Mouse (Mus musculus) heart, adult 2 months (tissue): ENCODE results near the gene Cdkn2a. TPM values are rescaled to one million over a fixed set of nuclear protein-coding genes. Genes with fewer than 3 reads are reported as not detected.

Experiments
- DNase-seq, 2 experiments: peaks; one replicate each; pipeline ENCODE4 v3.0.0; 2021
- H3K27ac ChIP-seq: fragments of 200-600 bp; 2 replicates; pipeline ENCODE4 v1.8.1; 2022
- H3K27me3 ChIP-seq: fragments of 200-500 bp; 2 replicates; pipeline ENCODE4 v1.6.1; 2012; ENCODE audit warnings: mild to moderate bottlenecking, low read length, inconsistent platforms, mixed read lengths; ENCODE audit not compliant: control insufficient read depth, insufficient read depth
- H3K36me3 ChIP-seq: fragments of 200-500 bp; 2 replicates; pipeline ENCODE4 v1.6.1; 2012; ENCODE audit warnings: low read length, inconsistent platforms; ENCODE audit not compliant: control insufficient read depth, insufficient read depth
- H3K4me1 ChIP-seq: fragments of 200-500 bp; 2 replicates; pipeline ENCODE4 v1.6.1; 2011; ENCODE audit warnings: low read length; ENCODE audit not compliant: control insufficient read depth, insufficient read depth
- H3K4me3 ChIP-seq: fragments of 200-600 bp; 2 replicates; pipeline ENCODE4 v1.8.1; 2022
- H3K79me2 ChIP-seq: fragments of 200-500 bp; replicated peaks from 2 replicates; pipeline ENCODE4 v1.6.1; 2012; ENCODE audit warnings: mild to moderate bottlenecking, inconsistent platforms, low read length, moderate library complexity, mixed read lengths; ENCODE audit not compliant: control insufficient read depth, insufficient read depth
- H3K9ac ChIP-seq: fragments of 200-500 bp; 2 replicates; pipeline ENCODE4 v1.6.1; 2012; ENCODE audit warnings: low read depth, mild to moderate bottlenecking, control low read depth, inconsistent platforms, low read length, mixed read lengths
- CTCF ChIP-seq: fragments of 200-600 bp; IDR thresholded peaks from 2 replicates; pipeline ENCODE4 v1.8.1; 2022; ENCODE audit warnings: antibody characterized with exemption, mild to moderate bottlenecking, moderate library complexity
- EP300 ChIP-seq: fragments of 200-500 bp; IDR thresholded peaks from 2 replicates; pipeline ENCODE4 v1.6.1; 2011; ENCODE audit warnings: low read depth, low read length, control low read depth; ENCODE audit not compliant: insufficient read depth
- POLR2A ChIP-seq: fragments of 200-500 bp; IDR thresholded peaks from 2 replicates; pipeline ENCODE4 v1.6.1; 2011; ENCODE audit warnings: mild to moderate bottlenecking, low read depth, low read length, control low read depth; ENCODE audit not compliant: insufficient read depth
- WGBS: fragments of 180-500 bp; shearing (Covaris S2); methylation state at CpG from one replicate; pipeline ENCODE4 v1.1.7; 2018; 5-methylcytosine and 5-hydroxymethylcytosine counted together
- intact Hi-C: fragments of 180-260 bp; cut with DNase I; formaldehyde crosslinking; loops from one replicate; pipeline ENCODE4 v1.15.1; 2025
- polyA plus RNA-seq: library from polyadenylated mRNA; depleted of rRNA; stranded (reverse); fragments of >200 nt; gene quantifications from 2 replicates; pipeline ENCODE4 v1.2.3, GENCODE M21; 2012
- total RNA-seq, 2 experiments: library from RNA; stranded (reverse); gene quantifications; 2 replicates each; pipeline ENCODE4 v1.2.3; 2021

The Cdkn2a gene
- total and polyA plus RNA-seq, 3 experiments = 0.31 TPM; not detected in 2

- intact Hi-C loops = no loop called here
- no peak for DNase-seq
- no peaks in the 10 kb centered on the region for H3K79me2 ChIP-seq
- H3K4me1 ChIP-seq = no peaks in the 10 kb centered on the region
- no peak overlapping the region for H3K9ac ChIP-seq
- H3K4me3 ChIP-seq = no peak overlapping the region
- peaks cover 7% of the 10 kb centered on the region for H3K27me3 ChIP-seq
- TF ChIP-seq CTCF (no peak), EP300 (no peak), POLR2A (no peak)
- H3K36me3 ChIP-seq = no peaks in the 10 kb centered on the region
- 36% methylated on average over 25 of the region's 25 CpGs for WGBS
- no peak overlapping the region for H3K27ac ChIP-seq
Observed at GRCm38 (mm10) chr4:89306798-89307365, 12.4 kb upstream of the Cdkn2a start.

DNA sequence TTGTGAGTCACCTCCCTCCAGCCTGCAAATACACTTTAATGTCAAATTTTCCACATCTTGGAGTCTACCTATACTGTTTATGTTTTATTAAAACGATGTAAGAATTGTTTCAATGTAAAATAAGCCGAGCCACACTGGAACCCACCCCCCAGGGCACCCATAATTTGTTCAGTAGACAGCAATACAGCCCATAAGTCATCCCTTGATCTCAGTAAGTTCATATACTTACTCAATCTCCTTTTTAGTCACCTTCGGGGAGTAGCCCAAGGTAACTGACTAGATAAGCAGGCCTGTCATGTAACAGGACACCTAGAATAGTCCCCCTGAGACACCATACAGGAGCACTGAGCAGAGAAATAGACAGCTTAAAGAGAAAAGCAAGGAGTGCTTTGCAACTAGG lies 11.2 kb upstream of the Cdkn2a start:
- Histone ChIP-seq H3K9ac (no peak overlapping the region), H3K4me1 (no peaks in the 10 kb centered on the region), H3K79me2 (no peaks in the 10 kb centered on the region), H3K27ac (no peak overlapping the region), H3K4me3 (no peak overlapping the region), H3K36me3 (no peaks in the 10 kb centered on the region), H3K27me3 (peaks cover 9% of the 10 kb centered on the region)
- DNase-seq = no peak
- TF ChIP-seq CTCF = no peak
- TF ChIP-seq EP300 = no peak
- TF ChIP-seq POLR2A = no peak
- intact Hi-C loops = no loop called here
- 41% methylated on average over 3 of the region's 3 CpGs for WGBS

GRCm38 (mm10) chr4:89303281-89303995 lies 9.0 kb upstream of the Cdkn2a start:
- Histone ChIP-seq H3K79me2 (no peaks in the 10 kb centered on the region), H3K36me3 (no peaks in the 10 kb centered on the region), H3K4me3 (no peak overlapping the region), H3K27ac (no peak overlapping the region), H3K9ac (no peak overlapping the region), H3K4me1 (no peaks in the 10 kb centered on the region), H3K27me3 (peaks cover 7% of the 10 kb centered on the region)
- intact Hi-C loops = no loop called here
- TF ChIP-seq EP300 (no peak), POLR2A (no peak), CTCF (no peak)
- DNase-seq = no peak
- 16% methylated on average over 14 of the region's 14 CpGs for WGBS

GRCm38 (mm10) chr4:89302129-89302528 lies 7.7 kb upstream of the Cdkn2a start:
- intact Hi-C loops = no loop called here
- Histone ChIP-seq H3K36me3 (no peaks in the 10 kb centered on the region), H3K27ac (no peak overlapping the region), H3K4me3 (no peak overlapping the region), H3K27me3 (peaks cover 5% of the 10 kb centered on the region; the same call in 1 of the 2 replicates), H3K9ac (no peak overlapping the region), H3K79me2 (no peaks in the 10 kb centered on the region), H3K4me1 (no peaks in the 10 kb centered on the region)
- TF ChIP-seq POLR2A = no peak
- TF ChIP-seq CTCF = no peak
- no peak for TF ChIP-seq EP300
- DNase-seq = no peak
- 74% methylated on average over 1 of the region's 1 CpGs for WGBS

- Histone ChIP-seq H3K27me3 (0 out of 2 replicates have a peak, but pooled peaks cover 3% of the 10 kb centered on the region), H3K79me2 (no peaks in the 10 kb centered on the region), H3K27ac (no peak overlapping the region), H3K36me3 (no peaks in the 10 kb centered on the region), H3K4me1 (peaks cover 1% of the 10 kb centered on the region; the same call in 1 of the 2 replicates), H3K9ac (no peak overlapping the region), H3K4me3 (no peak overlapping the region)
- 46% methylated on average over 2 of the region's 2 CpGs for WGBS
- no peak for TF ChIP-seq POLR2A
- TF ChIP-seq CTCF = no peak
- TF ChIP-seq EP300 = no peak
- DNase-seq = no peak
- intact Hi-C loops = no loop called here
Observed at GRCm38 (mm10) chr4:89299721-89300120, 5.3 kb upstream of the Cdkn2a start.

GRCm38 (mm10) chr4:89295441-89296220 lies 1.2 kb upstream of the Cdkn2a start:
- H3K27ac ChIP-seq = no peak overlapping the region
- intact Hi-C loops = no loop called here
- no peak for TF ChIP-seq CTCF
- TF ChIP-seq EP300 = no peak
- no peak for TF ChIP-seq POLR2A
- DNase-seq = no peak
- H3K27me3 ChIP-seq = peaks cover 1% of the 10 kb centered on the region; the same call in 1 of the 2 replicates
- H3K36me3 ChIP-seq = no peaks in the 10 kb centered on the region
- H3K9ac ChIP-seq = peak overlapping the region; percentile 58
- peak overlapping the region; percentile 90 for H3K4me3 ChIP-seq
- H3K4me1 ChIP-seq = peaks cover 1% of the 10 kb centered on the region; the same call in 1 of the 2 replicates
- 17% methylated on average over 31 of the region's 31 CpGs for WGBS
- no peaks in the 10 kb centered on the region for H3K79me2 ChIP-seq
